Mouse (Mus musculus) embryonic facial prominence, embryonic 15.5 days (tissue): Measurements from ENCODE around the gene Gm6020. TPM values are rescaled to one million over a fixed set of nuclear protein-coding genes. Genes with fewer than 3 reads are reported as not detected.

Source experiments
- ATAC-seq: fragments of 200-750 bp; cut with Nextera tagmentation; 2 replicates; pipeline ENCODE4 v1.8.0; 2017; ENCODE audit warnings: low read depth, moderate TSS enrichment; ENCODE audit not compliant: insufficient number of reproducible peaks, low FRiP score, low TSS enrichment
- H3K27ac ChIP-seq: fragments of 300-500 bp; sonication (generic); replicated peaks from 2 replicates; pipeline ENCODE4 v1.5.1; 2015; ENCODE audit warnings: mild to moderate bottlenecking, inconsistent platforms
- H3K27me3 ChIP-seq: fragments of 300-500 bp; sonication (generic); 2 replicates; pipeline ENCODE4 v1.6.1; 2015; ENCODE audit warnings: inconsistent platforms
- H3K36me3 ChIP-seq: fragments of 300-500 bp; sonication (generic); 2 replicates; pipeline ENCODE4 v1.6.1; 2015; ENCODE audit warnings: mild to moderate bottlenecking, inconsistent platforms
- H3K4me1 ChIP-seq: fragments of 300-500 bp; sonication (generic); 2 replicates; pipeline ENCODE4 v1.6.1; 2015; ENCODE audit warnings: inconsistent platforms
- H3K4me2 ChIP-seq: fragments of 300-500 bp; sonication (generic); replicated peaks from 2 replicates; pipeline ENCODE4 v1.6.1; 2015; ENCODE audit warnings: mild to moderate bottlenecking, inconsistent platforms
- H3K4me3 ChIP-seq: fragments of 300-500 bp; sonication (generic); replicated peaks from 2 replicates; pipeline ENCODE4 v1.5.1; 2015; ENCODE audit warnings: mild to moderate bottlenecking, inconsistent platforms
- H3K9ac ChIP-seq: fragments of 300-500 bp; sonication (generic); 2 replicates; pipeline ENCODE4 v1.6.1; 2015; ENCODE audit warnings: inconsistent platforms
- H3K9me3 ChIP-seq: fragments of 300-500 bp; sonication (generic); replicated peaks from 2 replicates; pipeline ENCODE4 v1.6.1; 2016; ENCODE audit warnings: inconsistent platforms
- WGBS: fragments of 180-500 bp; shearing (Covaris S2); methylation state at CpG from one replicate; pipeline ENCODE4 v1.1.7; 2015; 5-methylcytosine and 5-hydroxymethylcytosine counted together
- polyA plus RNA-seq: library from polyadenylated mRNA; unstranded; fragments of >200 nt; fragmentation: Nextera tagmentation; extraction: Ambion mirVana; gene quantifications from 2 replicates; pipeline ENCODE4 v1.2.1, GENCODE M21; 2015

The Gm6020 gene
- polyA plus RNA-seq, 1 experiment from 2014 or later = not detected

DNA sequence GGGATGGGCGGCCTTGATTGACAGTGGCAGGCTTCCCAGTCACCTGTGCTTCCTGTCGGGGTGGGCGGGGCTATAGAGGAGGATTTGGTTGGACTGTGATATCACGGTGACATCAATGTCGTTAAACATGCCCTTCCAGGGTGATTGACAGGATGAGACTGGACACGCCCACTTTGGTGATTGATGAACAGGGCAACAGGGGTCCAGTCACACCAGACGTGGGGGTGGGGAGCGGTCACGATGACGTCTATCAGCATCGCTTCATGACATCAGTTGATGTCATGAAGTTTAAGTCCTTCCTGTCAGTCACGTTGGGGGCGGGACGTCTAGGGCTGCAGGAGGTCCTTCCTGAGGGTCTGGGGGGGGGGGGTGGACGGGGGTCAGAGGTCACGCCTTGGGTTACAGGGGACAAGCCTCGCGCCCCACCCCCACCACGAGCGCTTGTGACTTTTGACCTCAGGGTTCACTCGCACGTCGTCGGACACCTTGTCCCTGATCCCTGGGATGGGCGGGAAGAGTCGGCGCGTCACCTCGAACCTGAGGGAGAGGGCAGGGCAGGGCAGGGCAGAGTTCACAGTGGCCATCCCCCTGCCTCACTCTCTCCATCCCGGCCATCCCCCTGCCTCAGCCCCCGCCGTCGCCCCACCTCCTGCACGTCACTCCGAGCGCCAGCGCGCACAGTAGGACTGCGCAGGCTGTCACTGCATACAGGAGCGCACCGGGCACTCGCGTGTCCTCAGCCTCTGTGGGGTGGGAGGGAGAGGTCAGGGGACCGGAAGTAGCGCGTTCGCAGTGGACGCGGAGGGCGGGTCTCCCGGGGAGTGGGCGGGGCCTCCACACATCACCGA, 41.2 kb downstream of the Gm6020 start:
- Histone ChIP-seq H3K36me3 (no peaks in the 10 kb centered on the region), H3K9ac (no peak overlapping the region), H3K4me3 (peak overlapping the region; percentile 66), H3K27ac (no peak overlapping the region), H3K9me3 (no peaks in the 10 kb centered on the region), H3K4me1 (peaks cover 20% of the 10 kb centered on the region), H3K4me2 (peak overlapping the region; percentile 74), H3K27me3 (no peaks in the 10 kb centered on the region)
- ATAC-seq = no peak; the same call in 1 of the 2 replicates
- WGBS = 26% methylated on average over 53 of the region's 53 CpGs

DNA sequence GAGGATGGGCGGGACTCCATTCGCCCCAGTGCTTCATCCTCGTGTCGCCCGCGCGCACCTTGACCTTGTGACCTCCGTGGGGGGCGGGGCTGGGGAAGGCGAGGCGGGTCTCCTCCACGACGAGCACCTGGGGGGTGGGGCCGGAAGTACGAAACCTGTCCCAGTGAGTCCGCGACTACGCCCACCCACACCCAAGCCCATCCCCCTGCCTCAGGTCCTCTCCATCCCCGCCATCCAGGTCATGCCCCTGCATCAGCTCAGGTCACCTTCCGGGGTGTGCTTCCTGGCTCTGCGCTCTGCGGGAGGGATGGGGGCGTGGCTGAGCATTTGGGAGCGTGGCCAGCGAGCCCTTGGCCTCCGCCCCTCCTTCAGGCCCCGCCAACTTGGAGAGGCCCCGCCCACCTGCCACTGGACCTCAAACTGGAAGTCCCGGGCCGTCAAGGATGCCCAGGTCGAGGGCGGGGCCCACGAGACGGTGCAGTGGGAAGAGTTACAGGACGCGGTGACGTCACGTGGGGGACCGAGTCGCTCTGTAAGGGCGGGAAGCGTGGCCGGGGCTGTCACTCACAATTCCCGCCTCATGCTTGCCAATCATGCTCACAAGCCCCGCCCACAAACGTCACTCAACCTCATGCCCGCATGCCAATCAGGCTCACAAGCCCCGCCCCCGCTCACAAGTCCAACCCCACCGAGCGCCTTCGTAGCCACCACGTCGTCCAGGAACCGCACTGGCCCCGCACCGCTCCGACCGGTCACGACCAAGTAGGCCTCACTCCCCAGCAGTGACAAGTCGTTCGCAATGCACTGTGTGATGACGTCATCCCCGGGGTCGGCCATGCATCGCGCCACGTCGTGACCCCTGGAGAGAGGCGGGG, 42.1 kb downstream of the Gm6020 start:
- no peaks in the 10 kb centered on the region for H3K9me3 ChIP-seq
- H3K9ac ChIP-seq = no peak overlapping the region
- peak; percentile 53 for ATAC-seq
- no peaks in the 10 kb centered on the region for H3K36me3 ChIP-seq
- peaks cover 20% of the 10 kb centered on the region for H3K4me1 ChIP-seq
- peak overlapping the region; percentile 74 for H3K4me2 ChIP-seq
- H3K4me3 ChIP-seq = peak overlapping the region; percentile 66
- 6% methylated on average over 59 of the region's 70 CpGs for WGBS
- peak overlapping the region; percentile 89 for H3K27ac ChIP-seq
- H3K27me3 ChIP-seq = no peaks in the 10 kb centered on the region

DNA sequence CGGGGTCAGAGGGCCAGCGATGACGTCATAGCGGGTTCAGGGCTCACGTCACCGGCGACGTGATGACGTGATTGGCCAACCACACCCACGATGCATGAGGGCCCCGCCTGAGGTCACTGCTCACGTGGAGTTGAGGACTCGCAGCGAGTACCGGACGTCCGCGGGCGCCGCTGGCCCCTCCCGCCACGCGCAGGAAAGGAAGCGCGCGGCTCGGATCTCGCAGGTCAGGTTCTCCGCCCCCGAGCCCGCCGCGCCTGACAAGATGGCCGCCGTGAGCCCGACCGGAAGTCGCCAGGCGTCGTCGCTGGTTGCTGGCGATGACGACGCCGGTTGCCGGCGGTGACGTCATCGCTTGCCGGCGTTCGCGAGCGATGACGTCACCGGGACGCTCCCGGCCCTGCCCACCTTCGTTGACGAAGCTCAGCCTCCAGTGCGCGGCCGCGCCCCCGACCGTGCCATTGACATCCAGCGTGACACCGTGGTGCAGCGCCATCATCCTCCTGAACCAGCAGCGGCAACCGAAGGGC, 42.8 kb downstream of the Gm6020 start:
- WGBS = 2% methylated on average over 71 of the region's 71 CpGs
- Histone ChIP-seq H3K36me3 (no peaks in the 10 kb centered on the region), H3K4me2 (peak overlapping the region; percentile 74), H3K4me3 (peak overlapping the region; percentile 66), H3K27me3 (no peaks in the 10 kb centered on the region), H3K4me1 (peaks cover 20% of the 10 kb centered on the region), H3K9me3 (no peaks in the 10 kb centered on the region), H3K27ac (peak overlapping the region; percentile 89), H3K9ac (no peak overlapping the region)
- peak; percentile 52 for ATAC-seq

DNA sequence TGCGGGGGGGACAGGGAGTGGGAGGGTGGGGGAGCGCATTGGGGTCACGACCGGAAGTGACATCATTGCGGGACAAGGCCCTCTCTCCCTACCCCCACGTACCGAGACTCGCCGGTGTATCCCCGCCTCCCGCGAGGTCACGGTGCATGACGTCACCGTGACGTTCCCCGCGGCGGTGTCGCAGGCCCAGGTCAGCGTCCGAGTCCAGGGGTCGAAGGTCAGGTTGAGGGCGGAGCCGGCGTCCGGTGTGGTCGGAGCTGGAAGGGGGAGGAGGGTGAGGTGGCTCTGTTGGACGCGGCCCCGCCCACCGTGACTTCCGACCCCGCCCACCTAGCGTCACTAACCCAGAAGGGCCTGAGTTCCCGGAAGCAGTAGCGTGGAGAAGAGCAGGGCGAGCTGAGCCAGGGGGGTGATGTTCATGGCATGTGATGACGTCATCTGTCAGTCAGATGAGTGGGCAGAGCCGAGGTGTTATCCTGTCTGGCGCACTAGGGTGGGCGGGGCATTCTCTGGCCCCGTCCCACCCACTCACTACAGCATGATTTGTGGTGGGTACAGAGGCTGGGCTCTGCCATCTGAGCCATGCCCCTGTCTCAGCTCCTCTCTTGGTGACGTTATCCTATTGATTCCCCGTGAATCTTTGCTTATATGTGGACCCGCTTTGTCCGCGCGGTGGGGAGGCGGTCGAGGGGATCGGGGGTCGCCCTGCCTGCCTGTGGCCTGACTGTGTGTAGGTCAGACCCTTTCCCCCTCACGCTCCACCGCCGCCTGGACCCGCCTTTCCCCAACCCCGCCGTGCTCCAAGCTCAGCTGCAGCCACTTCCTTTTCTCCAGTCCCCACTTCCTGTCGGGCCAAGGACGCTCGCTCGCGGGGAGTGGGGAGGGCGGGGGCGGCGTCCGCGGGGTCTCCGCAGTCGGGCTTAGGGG, 43.5 kb downstream of the Gm6020 start:
- 2% methylated on average over 70 of the region's 71 CpGs for WGBS
- H3K4me2 ChIP-seq = peak overlapping the region; percentile 74
- 0 out of 2 replicates have a peak overlapping the region, but pooled peaks have one; percentile 9 for H3K9ac ChIP-seq
- H3K27ac ChIP-seq = peak overlapping the region; percentile 89
- ATAC-seq = peak; percentile 90
- no peaks in the 10 kb centered on the region for H3K27me3 ChIP-seq
- H3K9me3 ChIP-seq = no peaks in the 10 kb centered on the region
- H3K4me1 ChIP-seq = peaks cover 20% of the 10 kb centered on the region
- peak overlapping the region; percentile 66 for H3K4me3 ChIP-seq
- H3K36me3 ChIP-seq = no peaks in the 10 kb centered on the region

DNA sequence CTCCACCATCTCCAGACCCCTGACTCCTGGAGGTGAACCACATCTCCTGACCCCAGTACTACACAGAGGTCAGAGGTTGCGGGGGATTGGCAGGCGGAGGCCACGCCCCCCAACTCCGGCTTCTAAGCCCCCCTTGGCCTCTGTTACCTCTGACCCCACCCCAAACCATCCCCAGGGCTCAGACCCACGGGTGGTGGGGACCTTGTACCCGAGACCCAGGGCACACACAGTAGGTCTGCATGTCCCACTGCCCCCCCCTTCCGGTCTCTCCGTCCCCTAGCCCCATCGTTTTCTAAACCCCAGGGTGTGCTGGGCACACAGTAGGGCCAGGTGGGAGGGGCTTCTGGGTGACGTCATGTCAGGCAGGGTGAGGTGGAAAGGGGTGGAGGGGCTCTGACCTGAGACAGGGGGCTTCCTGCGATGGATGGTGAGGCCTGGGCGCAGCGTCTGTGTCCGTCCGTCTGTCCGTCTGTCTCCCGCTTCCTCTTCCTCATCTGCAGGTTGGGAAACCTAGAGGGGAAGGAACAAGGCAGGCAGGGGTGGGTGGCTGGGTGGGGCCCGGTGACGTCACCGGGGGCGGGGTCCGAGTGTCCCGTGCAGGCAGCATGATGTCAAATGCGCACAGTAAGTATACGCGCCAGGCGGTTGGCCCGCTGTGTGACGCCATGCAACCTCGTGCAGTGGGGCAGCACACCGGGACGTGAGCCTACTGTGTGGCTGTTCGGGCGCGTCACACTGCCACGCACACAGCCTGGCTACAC, 44.4 kb downstream of the Gm6020 start, which contains the start of gene Csf2ra:
Gene Csf2ra (minus strand): TSS at position 489 of the 761 bp plus-strand sequence.
- H3K27me3 ChIP-seq = no peaks in the 10 kb centered on the region
- peak within 1 kb of the TSS; percentile 74 for H3K4me2 ChIP-seq
- no peak for ATAC-seq
- H3K36me3 ChIP-seq = no peaks in the 10 kb centered on the region
- H3K27ac ChIP-seq = peak within 1 kb of the TSS; percentile 89
- H3K4me1 ChIP-seq = peaks cover 20% of the 10 kb centered on the region
- no peaks in the 10 kb centered on the region for H3K9me3 ChIP-seq
- WGBS = 56% methylated on average over 36 of the region's 36 CpGs
- peak within 1 kb of the TSS; percentile 66 for H3K4me3 ChIP-seq
- H3K9ac ChIP-seq = 0 out of 2 replicates have a peak within 1 kb of the TSS, but pooled peaks have one; percentile 9

Other genes with a start within 250 kb of the Gm6020 start
- gene Zfp950, start 43.0 kb upstream of the Gm6020 start, polyA plus RNA-seq = 44.7 and 44.8 TPM in 2 replicates
- gene Gm7102, start 7.6 kb upstream of the Gm6020 start, polyA plus RNA-seq = 0.12 and 0.19 TPM in 2 replicates
- gene Csf2ra, start 44.5 kb downstream of the Gm6020 start, polyA plus RNA-seq = 39.5 and 41.9 TPM in 2 replicates
- gene Gm21060, start 113.2 kb downstream of the Gm6020 start, polyA plus RNA-seq = not detected in 2 replicates